Mouse (Mus musculus) cerebellum, postnatal 10 days (tissue): ENCODE data around the gene Sgce.
"Not testable (repeated sequence)": the region's sequence is repeated elsewhere in the genome, so short reads cannot be mapped to it uniquely, and the experiment has no call there.

Source experiments
- DNase-seq, 2 experiments: peaks; one replicate each; pipeline ENCODE4 v3.0.0; 2021; ENCODE audit warnings: mixed read lengths in 2 of 2

Gene Sgce

DNA sequence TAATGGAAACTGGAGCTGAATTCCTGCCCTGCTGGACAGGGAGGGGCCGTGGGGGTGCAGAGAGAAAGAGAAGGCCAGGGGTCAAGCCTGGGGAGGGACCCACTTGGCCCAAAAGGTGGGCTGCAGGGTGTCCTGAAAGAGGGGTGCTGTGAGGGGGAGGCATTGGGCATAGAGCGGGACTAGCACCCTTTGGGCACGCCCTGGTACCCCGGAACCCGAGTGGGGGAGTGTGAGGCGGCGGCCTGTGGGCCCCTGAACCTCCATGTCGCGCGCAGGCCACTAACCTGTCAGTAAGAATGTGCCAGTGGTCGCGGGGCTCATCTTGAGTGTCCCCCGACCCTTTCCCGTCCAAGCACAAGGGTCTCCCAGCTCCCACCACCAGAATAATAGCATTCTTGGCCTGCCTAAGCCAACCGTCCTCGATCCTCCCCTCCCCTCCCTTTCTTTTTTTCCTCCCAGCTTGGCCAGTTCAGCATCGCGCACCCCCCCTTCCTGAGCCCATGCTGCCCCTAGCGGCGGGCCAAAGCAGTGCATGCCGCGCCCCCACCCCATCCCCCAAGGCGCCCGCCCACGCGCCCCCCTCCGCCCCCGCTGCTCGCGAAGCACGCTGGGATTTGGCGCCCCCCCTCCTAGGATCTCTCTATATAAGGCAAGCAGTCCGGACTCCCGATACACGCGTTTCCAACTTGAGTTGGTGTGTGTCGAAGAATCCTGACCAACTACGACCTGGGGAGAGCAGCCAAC, at the start of gene Sgce, which contains the start of gene Peg10:
TSS of gene Sgce (minus strand) at position 512 of the 744 bp plus-strand sequence.
TSS of gene Peg10 (plus strand) at position 611 of the 744 bp plus-strand sequence.
- DNase-seq: peak; percentile 93

GRCm38 (mm10) chr6:4796281-4796680, 49.3 kb upstream of the Sgce start:
- no peak for DNase-seq

DNA sequence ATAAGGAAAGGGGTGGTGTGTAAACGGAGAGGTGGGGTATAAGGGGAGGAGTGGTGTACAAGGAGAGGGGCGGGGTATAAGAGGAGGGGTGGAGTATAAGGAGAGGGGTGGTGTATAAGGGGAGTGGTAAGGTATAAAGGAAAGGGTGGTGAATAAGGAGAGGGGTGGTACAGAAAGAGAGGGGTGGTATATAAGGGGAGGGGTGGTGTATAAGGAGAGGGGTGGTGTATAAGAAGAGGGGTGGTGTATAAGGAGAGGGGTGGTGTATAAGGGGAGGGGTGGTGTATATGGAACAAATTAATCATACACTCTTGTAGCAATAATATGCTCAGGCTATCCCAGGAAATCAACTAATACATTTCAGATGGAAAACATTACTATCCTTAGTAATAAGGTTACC, 15.2 kb upstream of the Sgce start:
- DNase-seq: no peak

DNA sequence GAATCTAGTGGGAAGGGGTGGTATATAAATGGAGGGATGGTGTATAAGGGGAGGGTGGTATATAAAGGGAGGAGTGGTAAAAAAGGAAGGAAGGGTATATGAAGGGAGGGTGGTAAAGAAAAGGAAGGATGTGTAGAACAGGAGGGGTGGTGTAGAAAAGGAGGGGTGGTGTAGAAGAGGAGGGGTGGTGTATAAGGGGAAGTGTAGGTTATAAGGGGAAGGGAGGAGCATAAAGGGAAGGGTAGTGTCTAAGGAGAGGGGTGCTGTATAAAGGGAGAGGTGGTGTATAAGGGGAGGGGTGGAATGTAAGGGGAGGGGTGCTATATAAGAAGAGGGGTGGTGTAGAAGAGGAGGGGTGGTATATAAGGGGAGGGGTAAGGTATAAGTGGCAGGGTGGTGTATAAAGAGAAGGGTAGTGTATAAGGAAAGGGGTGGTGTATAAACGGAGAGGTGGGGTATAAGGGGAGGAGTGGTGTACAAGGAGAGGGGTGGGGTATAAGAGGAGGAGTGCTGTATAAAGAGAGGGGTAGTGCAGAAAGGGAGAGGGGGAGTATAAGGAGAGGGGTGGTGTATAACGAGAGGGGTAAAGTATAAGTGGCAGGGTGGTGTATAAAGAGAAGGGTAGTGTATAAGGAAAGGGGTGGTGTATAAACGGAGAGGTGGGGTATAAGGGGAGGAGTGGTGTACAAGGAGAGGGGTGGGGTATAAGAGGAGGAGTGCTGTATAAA, 14.6 kb upstream of the Sgce start:
- not testable (repeated sequence) for DNase-seq

DNA sequence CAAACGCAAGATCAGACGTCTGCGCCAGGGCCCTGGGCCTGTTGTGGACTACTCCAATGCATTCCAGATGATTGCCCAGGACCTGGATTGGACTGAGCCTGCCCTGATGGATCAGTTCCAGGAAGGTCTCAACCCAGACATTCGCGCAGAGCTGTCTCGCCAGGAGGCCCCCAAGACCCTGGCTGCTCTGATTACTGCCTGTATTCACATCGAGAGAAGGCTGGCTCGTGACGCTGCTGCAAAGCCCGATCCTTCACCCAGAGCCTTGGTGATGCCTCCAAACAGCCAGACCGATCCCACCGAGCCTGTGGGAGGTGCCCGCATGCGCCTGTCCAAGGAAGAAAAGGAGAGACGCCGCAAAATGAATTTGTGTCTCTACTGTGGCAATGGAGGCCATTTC, 7.9 kb upstream of the Sgce start:
- no peak for DNase-seq

- DNase-seq: no peak
Observed at GRCm38 (mm10) chr6:4754286-4754685, 7.3 kb upstream of the Sgce start.

GRCm38 (mm10) chr6:4751355-4751754, 4.3 kb upstream of the Sgce start:
- no peak for DNase-seq

DNA sequence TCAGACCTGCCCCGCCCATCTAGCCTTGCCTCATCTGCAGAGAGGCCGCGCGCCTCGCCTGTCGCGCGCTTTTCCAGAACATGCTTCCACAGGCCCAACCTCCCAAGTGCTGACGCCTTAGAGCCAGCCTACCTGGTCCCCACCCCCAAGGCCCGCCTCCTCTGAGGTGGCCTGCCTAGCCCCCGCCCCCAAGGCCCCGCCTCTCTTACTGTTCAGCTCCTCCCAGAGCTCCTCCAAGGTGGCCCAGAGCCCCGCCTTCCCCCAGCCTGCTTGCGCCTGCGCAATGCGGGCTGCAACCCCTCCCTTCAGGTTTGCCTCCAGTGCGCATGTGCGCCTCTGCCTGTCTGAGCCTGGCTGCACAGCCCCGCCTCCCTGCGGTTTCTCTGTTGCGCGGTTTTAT, 2.1 kb upstream of the Sgce start:
- peak; percentile 96 to 98 for DNase-seq

GRCm38 (mm10) chr6:4748506-4748961, 1.5 kb upstream of the Sgce start:
- no peak for DNase-seq

- DNase-seq: peak; percentile 53 to 62
Observed at GRCm38 (mm10) chr6:4747677-4748505, 884 bp upstream of the Sgce start.

- peak; percentile 53 to 61 for DNase-seq
Observed at GRCm38 (mm10) chr6:4746036-4746695, 841 bp downstream of the Sgce start.

- DNase-seq: peak; percentile 80
Observed at GRCm38 (mm10) chr6:4740511-4740910, 6.5 kb downstream of the Sgce start.

DNA sequence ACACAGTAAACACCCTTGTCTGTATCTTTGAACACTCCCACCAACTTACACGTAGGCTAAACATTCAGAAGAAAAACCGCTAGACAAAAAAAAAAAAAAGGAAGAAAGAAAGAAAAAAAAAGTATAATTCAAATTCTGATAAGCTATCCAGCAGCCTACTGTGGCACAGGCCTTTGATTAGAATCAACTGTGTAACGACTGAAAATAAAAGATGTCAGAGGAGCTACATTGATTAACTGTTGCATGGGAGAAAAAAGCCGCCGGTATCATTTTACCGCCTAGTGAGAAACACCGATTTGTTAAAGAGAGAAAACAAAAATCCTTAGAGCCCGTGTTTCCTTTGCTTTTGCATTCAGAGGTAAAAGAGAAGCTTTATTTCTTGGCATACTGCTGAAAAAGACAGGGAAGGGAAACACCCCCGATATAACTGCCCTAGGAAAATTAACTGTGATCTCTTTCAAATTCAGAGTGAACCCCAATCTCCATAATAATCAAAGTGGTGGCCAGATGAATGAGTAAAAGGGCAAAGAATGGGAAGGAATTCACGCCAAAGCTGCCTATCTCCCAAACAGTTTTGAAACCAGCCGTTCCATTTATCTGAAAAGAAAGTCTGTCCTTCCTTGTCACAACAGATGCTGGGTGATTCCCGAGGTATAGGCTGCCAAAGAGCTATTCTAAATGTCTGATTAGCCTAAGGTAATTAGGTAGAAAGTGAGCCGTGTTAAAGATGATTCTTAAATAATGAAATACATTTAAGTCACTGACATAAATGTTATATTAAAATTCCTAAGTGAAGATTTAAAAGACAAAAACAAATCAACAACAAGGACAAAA, 7.3 kb downstream of the Sgce start:
- DNase-seq: no peak

DNA sequence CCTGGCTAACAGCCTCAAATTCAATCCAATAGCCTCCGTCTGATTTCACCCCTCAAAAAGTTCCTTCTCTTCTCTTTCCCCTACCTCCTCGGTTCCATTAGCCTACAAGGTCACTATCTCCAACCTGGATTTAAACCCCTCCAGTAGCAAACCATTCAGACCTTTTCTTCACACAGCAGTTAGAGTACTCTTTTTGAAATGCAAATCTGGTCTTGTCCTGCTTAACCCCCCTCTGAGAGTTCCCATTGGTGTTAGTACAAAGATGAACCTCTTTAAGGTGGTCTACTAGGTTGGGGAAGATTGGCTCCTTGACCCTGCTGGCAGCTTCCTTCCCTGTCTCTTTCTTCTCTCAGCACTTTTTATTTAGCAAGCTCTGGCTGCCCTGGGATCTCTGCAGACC, 8.3 kb downstream of the Sgce start:
- DNase-seq: no peak

GRCm38 (mm10) chr6:4738034-4738629, 8.9 kb downstream of the Sgce start:
- no peak for DNase-seq

GRCm38 (mm10) chr6:4736372-4736771, 10.6 kb downstream of the Sgce start:
- DNase-seq: no peak

- no peak for DNase-seq
Observed at GRCm38 (mm10) chr6:4733208-4733607, 13.8 kb downstream of the Sgce start.

DNA sequence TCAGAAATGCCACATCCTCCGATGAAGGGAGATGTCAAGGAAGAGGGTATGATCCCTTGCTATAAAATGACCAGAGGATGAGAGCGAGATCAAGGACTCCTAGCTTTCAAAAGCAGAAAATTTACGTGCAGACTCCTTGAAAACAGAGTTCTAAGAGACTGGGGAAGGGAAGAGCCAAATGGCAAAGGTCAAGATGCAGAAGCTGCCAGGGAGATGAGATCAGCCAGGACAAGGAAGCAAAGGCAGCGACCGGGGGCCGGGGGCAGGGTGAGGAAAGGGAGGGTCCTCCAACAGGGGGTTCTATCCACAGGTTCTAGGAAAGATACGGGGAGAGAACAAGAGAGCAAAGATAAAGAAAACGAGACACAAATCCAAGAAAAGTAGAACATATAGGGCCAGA, 15.3 kb downstream of the Sgce start:
- DNase-seq: no peak

DNA sequence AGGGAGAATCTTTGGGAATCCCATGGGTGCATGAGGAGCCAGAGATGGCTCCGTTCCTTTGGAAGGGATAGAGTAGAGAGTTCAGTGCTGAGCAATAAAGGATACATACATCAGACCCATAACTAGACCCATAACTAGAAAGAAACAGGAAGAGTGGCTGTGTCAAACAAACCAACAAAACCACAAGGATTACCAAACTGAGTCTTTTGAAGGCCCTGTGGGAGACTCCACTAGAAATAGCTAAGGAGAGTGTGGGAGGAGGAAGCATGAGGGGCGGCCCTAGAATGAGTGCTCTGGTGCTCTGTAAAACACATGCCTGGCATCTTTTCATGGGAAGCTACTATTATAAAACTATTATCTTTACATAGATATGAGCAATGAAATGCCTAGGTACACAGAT, 18.7 kb downstream of the Sgce start:
- no peak for DNase-seq

DNA sequence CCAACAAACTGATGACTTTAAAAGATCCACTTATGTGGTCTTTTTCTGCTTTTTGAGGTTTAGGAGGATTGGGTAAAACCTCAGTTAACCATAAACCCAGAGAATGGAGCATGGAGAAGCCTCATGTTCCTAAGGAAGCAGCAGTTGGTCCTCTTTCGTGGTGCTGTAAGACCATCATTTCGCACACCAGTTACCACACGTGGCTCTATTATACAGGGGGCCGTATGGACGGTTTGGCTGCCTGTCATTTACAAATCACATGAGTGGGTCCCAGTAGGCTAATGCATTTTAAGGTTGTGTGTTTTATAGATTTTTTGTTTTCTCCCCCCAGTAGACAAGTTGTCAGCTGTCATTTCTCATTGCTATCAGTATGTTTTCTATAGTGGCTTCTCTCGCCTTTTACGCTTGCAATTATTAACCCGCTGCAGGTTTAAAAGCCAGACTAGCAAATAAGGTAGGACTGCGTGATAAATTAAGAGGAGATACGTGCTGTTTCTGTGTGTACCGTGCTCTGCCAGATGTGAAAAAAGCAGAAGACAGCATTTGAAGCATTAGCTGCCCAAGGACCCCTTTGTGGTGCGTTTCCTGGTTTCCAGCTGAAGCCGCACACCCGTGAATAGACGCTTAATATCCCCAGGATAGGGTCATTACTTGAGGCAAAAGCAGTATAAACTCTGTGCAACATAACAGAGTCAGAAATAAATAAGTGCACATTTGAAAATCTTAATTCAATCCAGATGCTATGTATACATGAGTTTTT, 22.8 kb downstream of the Sgce start:
- DNase-seq: no peak

- no peak for DNase-seq
Observed at GRCm38 (mm10) chr6:4722739-4723138, 24.3 kb downstream of the Sgce start.
